Mouse (Mus musculus) left cerebral cortex, adult 6 months (tissue): ENCODE data around the gene Fshr. TPM values are rescaled to one million over a fixed set of nuclear protein-coding genes. Genes with fewer than 3 reads are reported as not detected.

Source experiments
- long read RNA-seq, 2 experiments: library from polyadenylated mRNA; unstranded; transcript quantifications; one replicate each; pipeline ENCODE4 v2.0.0; 2019 to 2020
- polyA plus RNA-seq: library from polyadenylated mRNA; unstranded; fragments of <200 nt; fragmentation: Nextera tagmentation; gene quantifications from 2 replicates; pipeline ENCODE4 v1.2.3, GENCODE M21; 2021

The Fshr gene
- not detected in 2 replicates for polyA plus RNA-seq
- long read RNA-seq, experiment 1 = 0 reads
- long read RNA-seq, experiment 2 = 0 reads

GRCm38 (mm10) chr17:89200575-89200974 lies at the start of gene Fshr:
Gene Fshr, minus strand, starts transcription at chr17:89200675.

